8 mouse cellular contexts compared by ENCODE assay signal in genomic region chr11:30197564-30198090, GRCm38 (mm10).
DNase-seq lines count a peak whose midpoint lies in the region; ATAC-seq and TF ChIP-seq lines count a peak whose summit lies in the region.

No protein-coding gene starts in this region.

- H3K4me2 ChIP-seq in CH12.LX (ENCODE audit: insufficient read depth, low read depth, poor library complexity, severe bottlenecking): peak overlapping the region; percentile 100
- H3K4me2 ChIP-seq in limb, embryonic 15.5 days: peak overlapping the region; percentile 72
- peak overlapping the region; percentile 86 for H3K4me2 ChIP-seq in midbrain, embryonic 14.5 days (ENCODE audit: low read length)
- H3K4me2 ChIP-seq in stomach, embryonic 16.5 days (ENCODE audit: low read depth, low read length): peak overlapping the region; percentile 68

- H3K27ac ChIP-seq in CH12.LX (ENCODE audit: insufficient read depth, low read depth): peak overlapping the region; percentile 37
- peak overlapping the region; percentile 12 for H3K27ac ChIP-seq in embryonic fibroblast, embryonic 13.5 days (ENCODE audit: insufficient read depth, low read length)
- peak overlapping the region; percentile 85 for H3K27ac ChIP-seq in limb, embryonic 15.5 days
- H3K27ac ChIP-seq in midbrain, embryonic 14.5 days (replicated peaks; ENCODE audit: low read depth, low read length): peak overlapping the region; percentile 76
- H3K27ac ChIP-seq in stomach, embryonic 16.5 days (ENCODE audit: low read length): peak overlapping the region; percentile 96

- H3K79me2 ChIP-seq in CH12.LX (replicated peaks; ENCODE audit: control insufficient read depth, extremely low read depth, insufficient read depth, poor library complexity, severe bottlenecking): peaks cover 37% of the 10 kb centered on the region

- H3K9ac ChIP-seq in CH12.LX (ENCODE audit: insufficient read depth, low read depth): peak overlapping the region; percentile 54
- H3K9ac ChIP-seq in limb, embryonic 15.5 days: peak overlapping the region; percentile 34
- peak overlapping the region; percentile 54 for H3K9ac ChIP-seq in midbrain, embryonic 14.5 days (replicated peaks; ENCODE audit: low read length)
- peak overlapping the region; percentile 76 for H3K9ac ChIP-seq in stomach, embryonic 16.5 days (ENCODE audit: low read length)

- no peak for TF ChIP-seq CTCF in CH12.LX (conservative IDR thresholded peaks at IDR 0.05 in 1 of 2, IDR thresholded peaks at IDR 0.05 in 1 of 2; ENCODE audit: low read depth in 2 of 2, low read length in 2 of 2)
- no peak for TF ChIP-seq CTCF in embryonic fibroblast, embryonic 13.5 days (IDR thresholded peaks at IDR 0.05; ENCODE audit: borderline replicate concordance, insufficient read depth, low read length)

- 0 out of 2 replicates have a peak, but pooled peaks have one; percentile 53 for ATAC-seq in limb, embryonic 15.5 days (ENCODE audit: insufficient number of reproducible peaks, low FRiP score, low TSS enrichment, low read depth)
- ATAC-seq in midbrain, embryonic 14.5 days (ENCODE audit: low FRiP score, low TSS enrichment): peak; percentile 62
- ATAC-seq in stomach, embryonic 16.5 days (ENCODE audit: insufficient read depth, low FRiP score): peak; percentile 85

- WGBS in limb, embryonic 15.5 days: 6% methylated on average over 21 of the region's 21 CpGs
- 1% methylated on average over 21 of the region's 21 CpGs for WGBS in midbrain, embryonic 14.5 days
- WGBS in stomach, embryonic 16.5 days: 3% methylated on average over 21 of the region's 21 CpGs

- dilution Hi-C loops in CH12.LX (cut with MboI; ENCODE audit: extremely low pct_ligation_motif_present, extremely low pct_unique_long_range_greater_than_20kb, low sequenced_read_pairs): no loop called here

- peak; percentile 2; the same call in 1 of the 2 replicates for TF ChIP-seq EP300 in CH12.LX (IDR thresholded peaks at IDR 0.05; ENCODE audit: low read length)

- in situ Hi-C loops in CH12.LX (cut with MboI; ENCODE audit: low pct_ligation_motif_present, low pct_unique_long_range_greater_than_20kb, low sequenced_read_pairs): no loop called here

- intact Hi-C loops in heart, postnatal 25 days (cut with DNase I): loop anchor here (5.0 kb wide), 1 partner anchor 35 kb away; no protein-coding TSS in a partner anchor

- H3K9me3 ChIP-seq in CH12.LX (replicated peaks; ENCODE audit: low read length): peaks cover 5% of the 10 kb centered on the region
- no peaks in the 10 kb centered on the region for H3K9me3 ChIP-seq in limb, embryonic 15.5 days
- H3K9me3 ChIP-seq in midbrain, embryonic 14.5 days (ENCODE audit: control insufficient read depth, low read length): no peaks in the 10 kb centered on the region
- H3K9me3 ChIP-seq in stomach, embryonic 16.5 days (replicated peaks; ENCODE audit: control insufficient read depth, low read length): no peaks in the 10 kb centered on the region

- H3K4me3 ChIP-seq in CH12.LX (replicated peaks in 1 of 3; ENCODE audit: low read depth in 2 of 3, low read length in 2 of 3, poor library complexity in 1 of 3): peak overlapping the region; percentile 80 to 90 (median 80)
- peak overlapping the region; percentile 12 for H3K4me3 ChIP-seq in embryonic fibroblast, embryonic 13.5 days (ENCODE audit: insufficient read depth, low read length)
- H3K4me3 ChIP-seq in limb, embryonic 15.5 days: peak overlapping the region; percentile 51
- H3K4me3 ChIP-seq in midbrain, embryonic 14.5 days (replicated peaks; ENCODE audit: low read depth, low read length): peak overlapping the region; percentile 47
- peak overlapping the region; percentile 58 for H3K4me3 ChIP-seq in stomach, embryonic 16.5 days (replicated peaks; ENCODE audit: low read length)

- peaks cover 3 to 29% of the 10 kb centered on the region in 2 experiments for H3K4me1 ChIP-seq in CH12.LX (ENCODE audit: control insufficient read depth in 1 of 2, insufficient read depth in 2 of 2)
- peaks cover 18% of the 10 kb centered on the region for H3K4me1 ChIP-seq in embryonic fibroblast, embryonic 13.5 days (ENCODE audit: control insufficient read depth, insufficient read depth, low read length)
- H3K4me1 ChIP-seq in limb, embryonic 15.5 days: peaks cover 26% of the 10 kb centered on the region
- peaks cover 10% of the 10 kb centered on the region for H3K4me1 ChIP-seq in midbrain, embryonic 14.5 days (ENCODE audit: control insufficient read depth, insufficient read depth, low read length)
- H3K4me1 ChIP-seq in stomach, embryonic 16.5 days (ENCODE audit: control insufficient read depth, insufficient read depth, low read length): peaks cover 10% of the 10 kb centered on the region

- DNase-seq in CH12.LX (ENCODE audit: extremely low read depth): no peak
- DNase-seq in adrenal gland, postnatal 25 days: peak; percentile 56
- peak; percentile 57 for DNase-seq in heart, postnatal 25 days (ENCODE audit: low spot score)
- DNase-seq in midbrain, embryonic 14.5 days: peak; percentile 25
- no peak for DNase-seq in layer of hippocampus, adult 8-10 months (ENCODE audit: low spot score in 2 of 2)

- peaks cover 0 to 3% of the 10 kb centered on the region in 2 experiments for H3K36me3 ChIP-seq in CH12.LX (replicated peaks in 1 of 2; ENCODE audit: control insufficient read depth in 1 of 2, insufficient read depth in 1 of 2, low read length in 1 of 2)
- peaks cover 14% of the 10 kb centered on the region for H3K36me3 ChIP-seq in limb, embryonic 15.5 days
- 0 out of 2 replicates have a peak, but pooled peaks cover 2% of the 10 kb centered on the region for H3K36me3 ChIP-seq in midbrain, embryonic 14.5 days (ENCODE audit: control insufficient read depth, insufficient read depth, low read length)
- no peaks in the 10 kb centered on the region for H3K36me3 ChIP-seq in stomach, embryonic 16.5 days (ENCODE audit: control insufficient read depth, insufficient read depth, low read length)

- TF ChIP-seq POLR2A in CH12.LX (IDR thresholded peaks at IDR 0.05; ENCODE audit: low read depth, low read length): no peak
- no peak for TF ChIP-seq POLR2A in embryonic fibroblast, embryonic 13.5 days (IDR thresholded peaks at IDR 0.05; ENCODE audit: low read depth, low read length)

- no peaks in the 10 kb centered on the region for H3K27me3 ChIP-seq in CH12.LX (replicated peaks)
- H3K27me3 ChIP-seq in limb, embryonic 15.5 days: no peaks in the 10 kb centered on the region
- no peaks in the 10 kb centered on the region for H3K27me3 ChIP-seq in midbrain, embryonic 14.5 days (ENCODE audit: control insufficient read depth, insufficient read depth, low read length)
- H3K27me3 ChIP-seq in stomach, embryonic 16.5 days (ENCODE audit: control insufficient read depth, insufficient read depth, low read length): no peaks in the 10 kb centered on the region

- no peak for TF ChIP-seq RAD21 in CH12.LX (IDR thresholded peaks at IDR 0.05; ENCODE audit: low read depth, low read length)

TF ChIP-seq in CH12.LX, 34 proteins besides CTCF, POLR2A, EP300 and RAD21:
- TF ChIP-seq RCOR1 (conservative IDR thresholded peaks at IDR 0.05; ENCODE audit: low read depth, low read length) (no peak), UBTF (IDR thresholded peaks at IDR 0.05; ENCODE audit: low read depth, low read length) (0 out of 2 replicates have a peak, but pooled peaks have one; percentile 44), TCF12 (IDR thresholded peaks at IDR 0.05; ENCODE audit: low read depth, low read length) (no peak), MEF2A (IDR thresholded peaks at IDR 0.05; ENCODE audit: borderline replicate concordance, low read depth, low read length) (0 out of 2 replicates have a peak, but pooled peaks have one; percentile 0)

Comparison
In these comparisons a context has a peak if more than half of its experiments do, and no peak if none do; other contexts are left out.
1. DNase-seq: peak in adrenal gland, postnatal 25 days (single experiment), heart, postnatal 25 days (single experiment) and midbrain, embryonic 14.5 days (single experiment); none in CH12.LX (single experiment) and layer of hippocampus, adult 8-10 months (0 of 2).
2. H3K27ac ChIP-seq: peak in every context shown above with its lines; median percentile 96 in stomach, embryonic 16.5 days; 85 in limb, embryonic 15.5 days; 76 in midbrain, embryonic 14.5 days; 37 in CH12.LX; 12 in embryonic fibroblast, embryonic 13.5 days.
3. H3K4me3 ChIP-seq: peak in every context shown above with its lines; median percentile 80 in CH12.LX; 58 in stomach, embryonic 16.5 days; 51 in limb, embryonic 15.5 days; 47 in midbrain, embryonic 14.5 days; 12 in embryonic fibroblast, embryonic 13.5 days.
4. Peak in every context shown above with its lines, with median percentiles within 50 percentile points of each other: H3K4me2 ChIP-seq, H3K9ac ChIP-seq and ATAC-seq.